Mouse (Mus musculus) mesoderm, embryonic 11.5 days (tissue): ENCODE data around the gene Ptgdr.
"Not testable (repeated sequence)": the region's sequence is repeated elsewhere in the genome, so short reads cannot be mapped to it uniquely, and the experiment has no call there.

Experiments
- DNase-seq: peaks from one replicate; pipeline ENCODE4 v3.0.0-alpha.2; 2012; ENCODE audit warnings: low read depth, low spot score

Gene Ptgdr

GRCm38 (mm10) chr14:44813152-44813551 lies 46.0 kb downstream of the Ptgdr start:
- not testable (repeated sequence) for DNase-seq
